Mouse (Mus musculus) right cerebral cortex, postnatal 10 days (tissue): ENCODE results near the gene Fnbp1l.

ENCODE experiments used
- DNase-seq, 2 experiments: peaks; one replicate each; pipeline ENCODE4 v3.0.0; 2021; ENCODE audit warnings: low spot score in 2 of 2

The Fnbp1l gene

DNA sequence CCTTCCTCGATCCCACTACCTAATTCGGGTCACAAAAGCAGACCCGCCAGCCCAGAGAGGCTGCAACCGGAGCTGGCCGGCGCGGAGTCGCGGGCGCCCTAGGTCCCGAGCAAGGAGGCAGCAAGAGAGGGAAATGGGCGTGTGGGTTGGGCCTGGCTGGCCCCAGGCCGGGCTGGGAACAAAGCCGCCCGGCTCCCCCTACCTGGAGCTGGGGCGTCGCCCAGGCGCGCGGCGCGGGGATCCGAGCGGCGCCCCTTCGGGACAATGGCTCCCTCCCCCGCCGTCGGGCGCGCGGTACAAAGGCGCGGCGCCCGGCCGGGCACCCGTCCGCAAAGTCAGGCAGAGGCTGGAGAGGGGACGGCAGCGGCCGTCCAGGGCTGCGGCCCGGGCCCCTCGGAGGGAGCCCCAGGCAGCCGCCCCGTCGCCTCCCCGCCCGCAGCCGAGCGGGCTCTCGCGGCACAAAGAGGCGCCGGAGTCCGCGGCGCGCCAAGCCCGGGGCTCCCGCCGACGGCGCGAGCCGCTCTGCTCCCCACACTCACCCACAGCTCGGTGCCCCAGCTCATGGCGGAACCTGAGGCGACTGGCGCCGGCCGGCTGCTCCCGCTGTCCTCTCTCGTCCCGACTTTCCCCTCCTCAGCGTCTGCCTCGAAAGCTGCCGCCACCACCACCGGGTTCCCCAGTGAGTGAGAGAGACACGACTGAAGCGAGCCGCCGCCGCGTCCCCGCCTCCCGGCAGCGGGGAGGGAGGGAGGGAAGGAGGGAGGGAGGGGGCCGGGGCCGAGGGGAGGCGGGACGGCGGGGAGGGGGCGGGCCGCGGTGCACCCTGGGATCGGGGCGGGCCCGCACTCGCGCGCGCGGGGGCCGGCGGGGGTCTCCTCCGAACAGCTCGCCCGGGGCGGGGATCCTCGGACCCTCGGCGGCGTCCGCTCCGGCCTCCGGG, at the start of gene Fnbp1l:
Gene Fnbp1l (minus strand): TSS at position 725 of the 940 bp plus-strand sequence.
- DNase-seq = peak; percentile 88 to 92

DNA sequence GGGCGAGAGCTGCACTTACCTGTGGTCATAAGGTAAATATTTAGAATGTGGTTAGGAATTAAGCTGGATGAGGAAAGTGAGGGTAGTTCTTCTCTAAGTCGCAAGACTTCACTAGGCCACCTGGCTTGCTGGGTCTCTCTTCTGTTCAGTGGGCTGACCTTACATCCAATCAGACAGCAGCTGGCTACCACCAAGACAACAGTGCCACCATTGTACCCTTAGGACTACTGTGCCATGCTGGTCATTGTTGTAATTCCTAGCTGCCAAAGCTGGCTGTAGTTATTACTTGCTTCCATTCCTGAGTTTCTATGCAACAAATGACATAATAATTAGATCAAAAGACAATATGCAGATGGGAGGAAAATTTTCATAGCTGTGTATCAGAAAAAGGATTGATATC, 41.3 kb upstream of the Fnbp1l start:
- DNase-seq = no peak

DNA sequence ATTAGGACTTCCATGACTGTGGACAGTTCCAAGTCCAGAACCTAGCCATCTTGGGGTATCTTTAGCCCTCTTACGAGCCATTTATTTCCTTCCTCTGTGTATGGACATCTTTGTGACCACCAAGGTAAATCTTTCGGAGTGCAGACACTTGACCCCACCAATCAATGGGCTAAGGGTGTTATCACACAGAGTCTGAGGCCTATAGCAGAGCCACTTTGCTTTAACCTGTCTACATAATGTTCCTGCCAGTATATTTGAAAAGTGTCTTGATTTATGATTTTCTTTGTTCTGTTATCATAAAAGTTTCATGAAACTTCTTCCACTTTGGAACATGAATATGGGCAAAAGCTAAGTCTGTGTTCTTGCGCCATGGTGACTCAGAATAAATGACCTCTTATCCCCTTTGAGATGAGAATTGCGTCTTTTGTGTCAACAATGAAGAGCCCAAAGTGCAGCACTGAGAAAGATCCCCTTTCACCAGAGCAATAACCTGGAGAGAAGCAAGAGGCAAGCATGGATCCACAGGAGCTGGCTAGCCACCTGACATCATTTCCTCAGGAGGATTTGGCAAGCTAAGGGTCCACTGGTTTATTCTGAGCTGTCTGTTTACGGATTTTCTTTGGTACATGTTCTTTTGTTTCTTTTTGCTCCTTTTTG, 39.9 kb upstream of the Fnbp1l start:
- no peak for DNase-seq

DNA sequence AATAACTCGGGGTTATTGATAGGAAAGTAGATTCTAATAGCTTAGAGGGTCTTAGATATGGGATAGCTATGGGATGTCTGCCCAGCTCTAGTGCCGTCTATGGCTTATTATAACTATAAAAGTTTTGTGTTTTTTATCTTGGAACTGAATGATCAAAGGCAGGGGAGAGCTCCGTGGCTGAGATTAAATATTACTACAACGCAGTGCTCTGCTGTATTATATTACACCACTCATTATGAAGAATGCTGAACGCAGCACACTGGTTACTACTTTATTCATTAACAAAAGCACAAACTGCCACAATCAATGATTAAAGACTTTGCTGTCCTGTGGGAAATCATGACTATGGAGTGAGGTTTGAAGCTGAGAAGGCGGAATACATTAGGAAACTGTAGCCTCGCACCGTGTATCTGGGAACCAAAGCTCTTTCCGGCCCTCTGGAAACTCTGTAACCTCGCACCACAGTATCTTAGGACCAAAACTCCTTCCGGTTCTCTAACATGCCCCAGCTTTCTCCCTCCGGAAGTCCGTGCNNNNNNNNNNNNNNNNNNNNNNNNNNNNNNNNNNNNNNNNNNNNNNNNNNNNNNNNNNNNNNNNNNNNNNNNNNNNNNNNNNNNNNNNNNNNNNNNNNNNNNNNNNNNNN, 27.8 kb upstream of the Fnbp1l start:
- DNase-seq = no peak

GRCm38 (mm10) chr3:122640286-122640685, 20.8 kb upstream of the Fnbp1l start:
- DNase-seq = no peak

DNA sequence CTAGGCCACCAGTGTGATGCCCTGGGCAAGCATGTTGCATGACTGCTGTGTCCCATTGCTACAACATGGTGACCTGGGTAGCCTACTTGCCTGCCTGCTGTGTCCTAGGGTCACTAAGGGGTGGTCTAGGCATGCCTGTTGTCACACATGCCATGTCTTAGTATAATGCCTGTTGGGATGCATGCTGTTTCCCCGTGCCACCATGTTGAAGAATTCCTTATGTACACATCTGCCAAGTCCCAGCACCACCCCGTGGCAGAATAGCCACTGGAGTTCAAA, 19.6 kb upstream of the Fnbp1l start:
- no peak for DNase-seq

DNA sequence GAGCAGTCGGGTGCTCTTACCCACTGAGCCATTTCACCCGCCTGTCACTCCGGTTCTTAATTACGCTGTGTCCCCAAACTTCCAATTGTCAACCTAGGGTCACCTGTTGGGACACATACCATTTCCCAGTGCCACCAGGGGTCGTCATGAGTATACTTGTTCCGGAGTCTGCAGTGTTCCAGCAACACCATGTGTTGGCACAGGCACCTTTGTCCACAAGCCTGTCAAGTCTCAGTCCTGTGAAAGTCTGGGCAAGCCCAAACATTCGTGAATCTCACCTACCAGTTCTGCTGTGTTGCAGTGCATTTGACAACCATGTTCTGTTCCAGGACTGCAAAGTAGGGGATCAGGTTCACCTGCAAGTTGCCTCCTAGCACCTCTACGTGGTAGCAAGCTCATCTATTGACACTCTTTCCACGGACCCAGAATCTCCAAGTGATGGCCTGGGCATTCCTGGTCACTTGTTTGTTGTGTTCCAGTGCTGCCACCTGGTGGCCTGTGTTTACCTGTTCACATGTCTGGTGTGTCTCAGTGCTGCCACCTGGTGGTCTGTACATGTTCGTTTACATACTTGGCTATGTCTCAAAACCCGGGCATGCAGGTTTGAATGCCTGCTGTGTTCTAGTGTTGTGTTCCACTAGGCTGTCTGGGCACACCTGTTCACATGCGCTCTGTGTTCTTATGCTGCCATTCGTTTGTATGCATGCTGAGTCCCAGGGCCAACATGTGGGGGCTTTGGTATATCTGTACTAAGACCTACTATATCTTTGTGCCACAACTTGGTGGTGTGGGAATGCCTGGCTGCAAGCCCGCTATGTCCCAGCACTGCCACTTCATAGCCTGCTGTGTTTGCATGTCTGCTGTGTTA, 19.0 kb upstream of the Fnbp1l start:
- DNase-seq = peak; percentile 95 to 96

GRCm38 (mm10) chr3:122637280-122637679, 17.8 kb upstream of the Fnbp1l start:
- no peak for DNase-seq

DNA sequence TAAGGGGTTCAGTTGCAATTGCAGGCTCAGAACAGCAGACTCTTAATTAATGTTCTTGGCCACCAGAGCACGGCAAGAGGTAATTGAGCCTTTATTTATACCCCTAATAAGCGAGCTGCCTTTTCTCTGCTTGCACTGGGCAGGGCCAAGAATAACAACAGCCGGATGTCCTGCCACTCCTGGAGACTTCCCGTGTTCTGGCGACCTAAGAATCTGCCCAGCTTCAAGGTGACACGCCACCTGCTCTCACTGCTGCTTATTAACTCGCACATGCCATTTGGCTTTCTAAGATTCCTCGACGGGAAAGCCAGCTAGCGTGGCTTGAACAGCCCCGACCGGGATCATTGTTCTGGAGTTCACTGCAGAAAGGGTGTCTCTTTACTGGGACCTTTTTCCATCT, 15.7 kb upstream of the Fnbp1l start:
- no peak for DNase-seq

DNA sequence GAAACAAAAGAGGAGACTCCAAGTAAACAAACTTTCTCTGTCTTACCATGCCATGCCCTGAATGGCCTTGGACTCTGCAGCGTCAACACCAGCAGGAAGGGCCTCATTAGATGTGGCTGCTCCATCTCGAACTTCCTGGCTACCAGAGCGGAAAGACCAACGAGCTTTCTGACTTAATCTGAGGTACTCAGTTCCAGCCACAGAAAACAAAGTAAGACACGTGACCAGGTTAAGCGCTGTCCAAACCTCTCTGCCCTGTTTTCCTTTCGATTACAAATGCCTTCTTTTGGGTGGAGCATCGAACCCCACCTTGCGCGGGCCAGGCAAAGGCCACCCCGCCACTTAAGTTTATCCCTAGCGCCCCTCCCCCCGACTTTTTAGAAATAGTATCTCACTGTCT, 10.1 kb upstream of the Fnbp1l start:
- DNase-seq = no peak

GRCm38 (mm10) chr3:122628956-122629355, 9.4 kb upstream of the Fnbp1l start:
- DNase-seq = no peak

DNA sequence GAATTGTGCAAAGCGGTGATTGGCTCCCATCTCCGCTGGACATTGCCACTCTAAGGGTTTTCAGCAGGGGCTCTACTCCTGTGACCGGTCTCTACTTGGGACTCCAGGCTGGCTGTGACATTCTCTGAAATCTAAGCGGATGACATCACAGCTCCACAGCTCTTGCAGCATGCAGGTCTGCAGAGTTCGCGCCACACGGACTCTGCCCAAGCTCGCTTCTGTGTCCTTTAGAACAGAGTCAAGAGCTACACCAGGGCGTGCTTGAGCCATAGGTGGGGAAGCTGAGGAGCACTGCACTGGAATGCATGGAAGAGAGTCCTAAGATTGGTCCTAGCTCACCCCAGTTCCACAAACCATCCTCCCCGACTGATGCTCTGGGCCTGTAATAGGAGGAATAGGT, 9.0 kb upstream of the Fnbp1l start:
- no peak for DNase-seq

DNA sequence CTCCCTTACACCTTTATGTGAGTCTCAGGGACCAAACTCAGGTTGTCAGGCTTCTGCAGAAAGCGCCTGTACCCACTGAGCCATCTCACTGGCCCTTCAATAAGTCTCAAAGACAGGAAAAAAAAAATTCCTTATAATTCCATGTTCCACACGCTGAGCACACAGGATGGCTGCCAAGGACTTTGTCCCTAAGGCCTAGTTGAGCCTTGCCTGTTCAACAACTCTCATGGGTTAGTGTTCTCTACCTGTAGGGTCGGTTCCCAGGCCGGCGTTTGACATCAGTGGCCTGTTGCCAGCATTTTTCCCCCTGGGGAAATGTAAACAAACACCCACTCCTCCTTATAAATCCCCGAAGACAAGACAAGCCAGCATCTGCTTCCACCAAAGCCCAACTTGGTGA, 8.3 kb upstream of the Fnbp1l start:
- no peak for DNase-seq

GRCm38 (mm10) chr3:122624591-122624990, 5.1 kb upstream of the Fnbp1l start:
- DNase-seq = peak; percentile 70 to 71

GRCm38 (mm10) chr3:122620285-122620931, 893 bp upstream of the Fnbp1l start:
- DNase-seq = peak; percentile 70 to 80

- DNase-seq = no peak
These were observed 393 bp upstream of the Fnbp1l start for GRCm38 (mm10) chr3:122619931-122620284.

DNA sequence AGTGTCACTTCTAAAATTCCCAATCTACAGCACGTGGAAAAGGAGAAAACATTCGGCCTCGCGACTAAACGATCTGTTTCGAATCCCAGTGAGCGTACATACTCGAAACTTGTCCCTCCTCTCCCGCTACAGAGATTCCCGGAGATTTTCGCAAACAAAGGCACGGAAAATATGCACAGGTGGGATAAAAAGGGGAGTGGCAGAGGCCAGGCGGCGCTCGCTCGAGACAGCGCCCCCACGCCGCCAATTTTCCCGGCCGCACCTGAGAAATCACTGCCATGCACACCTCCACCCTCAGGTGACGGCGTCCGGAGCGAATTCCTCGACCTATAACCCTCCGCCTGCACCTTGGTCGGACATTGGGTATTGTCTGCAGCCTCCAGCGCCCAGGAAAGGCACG, 1.1 kb downstream of the Fnbp1l start:
- peak; percentile 58 to 63 for DNase-seq

GRCm38 (mm10) chr3:122617613-122618340, 1.7 kb downstream of the Fnbp1l start:
- DNase-seq = no peak

- no peak for DNase-seq
These were observed 7.0 kb downstream of the Fnbp1l start for GRCm38 (mm10) chr3:122612537-122612936.

- no peak for DNase-seq
These were observed 7.8 kb downstream of the Fnbp1l start for GRCm38 (mm10) chr3:122611761-122612160.
